In genomic region chr1:64709891-64710290, GRCm38 (mm10) we compare ENCODE assay signal across 9 mouse cellular contexts. TPM values are rescaled to one million over a fixed set of nuclear protein-coding genes. Genes with fewer than 3 reads are reported as not detected.
A peak's percentile ranks its signal among the peaks of the same experiment; 100 is the strongest.
DNase-seq lines count a peak whose midpoint lies in the region; ATAC-seq and TF ChIP-seq lines count a peak whose summit lies in the region.
"Had no signal": no experiment of that assay in that cellular context is flagged by ENCODE, and none has a peak within 500 bp of the region (broad histone marks: within the 10 kb centered on the region; RNA-seq: fewer than 3 reads in every experiment).

No protein-coding gene starts in this region.

- ATAC-seq in hindbrain, embryonic 16.5 days = no peak

- H3K4me3 ChIP-seq in left cerebral cortex, adult 2 months = no peak overlapping the region
- H3K4me3 ChIP-seq in hindbrain, embryonic 16.5 days (ENCODE audit: low read length) = no peak overlapping the region

- WGBS in hindbrain, embryonic 16.5 days = 20% methylated on average over 2 of the region's 2 CpGs

- peaks cover 5% of the 10 kb centered on the region for H3K36me3 ChIP-seq in hindbrain, embryonic 16.5 days (ENCODE audit: control insufficient read depth, insufficient read depth, low read length)

- peak; percentile 80 for TF ChIP-seq CTCF in left cerebral cortex, adult 2 months (IDR thresholded peaks at IDR 0.05)

- no peak overlapping the region for H3K4me2 ChIP-seq in hindbrain, embryonic 16.5 days (ENCODE audit: low read length)

- no peaks in the 10 kb centered on the region for H3K9me3 ChIP-seq in hindbrain, embryonic 16.5 days (ENCODE audit: control insufficient read depth, low read length)

- peak; percentile 28 to 30 for DNase-seq in cerebellum, postnatal 14 days
- no peak for DNase-seq in cerebellum, adult 9-11 months
- no peak for DNase-seq in left cerebral cortex, adult 2 months (ENCODE audit: extremely low spot score in 1 of 2, low spot score in 2 of 2)
- DNase-seq in left cerebral cortex, adult 11 months (ENCODE audit: low spot score) = no peak
- DNase-seq in T-cell, adult 2 months (ENCODE audit: low spot score) = peak; percentile 44
- DNase-seq in mesoderm, embryonic 11.5 days (ENCODE audit: low read depth, low spot score) = peak; percentile 42
- DNase-seq in layer of hippocampus, adult 9-10 months (ENCODE audit: low spot score) = no peak

- no peak overlapping the region for H3K9ac ChIP-seq in hindbrain, embryonic 16.5 days (ENCODE audit: low read depth, low read length)

- intact Hi-C loops in left cerebral cortex, adult 2 months (cut with DNase I) = loop anchor here (1.0 to 10.0 kb wide), 5 partner anchors 93 to 1051 kb away; partner anchors contain the start of genes 4933402D24Rik, Fastkd2, Mdh1b and Mettl21a

- no peak overlapping the region for H3K27ac ChIP-seq in left cerebral cortex, adult 2 months
- H3K27ac ChIP-seq in hindbrain, embryonic 16.5 days (ENCODE audit: low read depth, low read length) = no peak overlapping the region
- H3K27ac ChIP-seq: macrophage had no signal

- no peaks in the 10 kb centered on the region for H3K4me1 ChIP-seq in hindbrain, embryonic 16.5 days (ENCODE audit: control insufficient read depth, insufficient read depth, low read depth, low read length)

- no peaks in the 10 kb centered on the region for H3K27me3 ChIP-seq in hindbrain, embryonic 16.5 days (replicated peaks; ENCODE audit: control insufficient read depth, insufficient read depth, low read length)

RNA-seq across cellular contexts. Expression of gene Ccnyl1, which starts 19.6 kb away (rescaled TPM):
- 10 to 100 TPM; 19.7 to 20.2 TPM for total RNA-seq in left cerebral cortex, adult 2 months (2021)
- polyA plus RNA-seq in hindbrain, embryonic 16.5 days (2015; fragmentation: Nextera tagmentation; extraction: Ambion mirVana) = 4.5 and 4.6 TPM in 2 replicates

RNA-seq across cellular contexts. Expression of gene Fzd5, which starts 27.7 kb away (rescaled TPM):
- 1 to 10 TPM in 1 of 2 experiments, under 1 TPM in 1; 0.93 to 1.4 TPM for total RNA-seq in left cerebral cortex, adult 2 months (2021)
- 0.21 and 0.27 TPM in 2 replicates for polyA plus RNA-seq in hindbrain, embryonic 16.5 days (2015; fragmentation: Nextera tagmentation; extraction: Ambion mirVana)

Comparison
In these comparisons a context has a peak if more than half of its experiments do, and no peak if none do; other contexts are left out.
1. DNase-seq: peak in cerebellum, postnatal 14 days (2 of 2), T-cell, adult 2 months (single experiment) and mesoderm, embryonic 11.5 days (single experiment); none in cerebellum, adult 9-11 months (single experiment), left cerebral cortex, adult 2 months (0 of 2), left cerebral cortex, adult 11 months (single experiment) and layer of hippocampus, adult 9-10 months (single experiment).